Mouse (Mus musculus) retina, adult 2 months (tissue): Measurements from ENCODE around the gene Hal.
A peak's percentile ranks its signal among the peaks of the same experiment; 100 is the strongest.
"Not testable (repeated sequence)": the region's sequence is repeated elsewhere in the genome, so short reads cannot be mapped to it uniquely, and the experiment has no call there.

Experiments used
- DNase-seq: peaks from one replicate; pipeline ENCODE4 v3.0.0-alpha.2; 2012; ENCODE audit warnings: low read depth, low spot score

Gene Hal

DNA sequence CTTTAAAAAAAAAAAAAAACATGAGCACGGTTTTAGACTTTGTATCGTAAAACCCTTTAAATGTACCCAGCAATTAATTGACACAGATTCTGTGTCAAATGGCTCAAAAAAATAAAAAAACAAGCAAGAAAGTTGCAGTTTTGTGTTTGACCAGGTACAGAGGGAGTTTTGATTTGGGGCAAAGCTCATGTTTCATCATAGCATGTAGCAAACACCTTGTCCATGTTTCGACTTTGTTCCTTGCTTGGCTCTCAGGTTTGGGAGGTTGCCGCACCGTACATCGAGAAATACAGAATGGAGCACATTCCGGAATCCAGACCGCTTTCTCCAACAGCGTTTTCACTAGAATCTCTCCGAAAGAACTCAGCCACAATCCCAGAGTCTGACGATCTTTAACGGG lies 27.4 kb downstream of the Hal start:
- no peak for DNase-seq

GRCm38 (mm10) chr10:93517754-93518153 lies 29.2 kb downstream of the Hal start:
- DNase-seq = no peak

DNA sequence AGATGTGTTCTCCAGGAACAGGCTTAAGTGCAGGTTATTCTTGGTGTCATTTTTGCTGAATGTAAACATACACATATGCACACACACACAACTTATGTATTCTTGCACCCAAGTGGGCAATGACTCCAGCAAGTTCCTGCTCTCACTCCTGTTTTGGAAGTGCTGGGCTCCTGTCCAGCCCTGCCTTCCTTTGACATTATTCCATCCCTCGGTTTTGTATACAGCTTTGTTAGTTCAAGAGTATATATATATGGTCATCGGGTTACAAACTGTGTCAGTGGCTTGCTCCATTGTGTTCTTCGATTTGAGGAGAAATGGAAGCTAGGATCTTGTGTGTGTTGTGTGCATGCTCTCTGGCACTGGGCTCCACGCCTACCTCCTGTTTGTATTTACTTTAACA lies 29.6 kb downstream of the Hal start:
- no peak for DNase-seq

GRCm38 (mm10) chr10:93518620-93519019 lies 30.1 kb downstream of the Hal start:
- no peak for DNase-seq

DNA sequence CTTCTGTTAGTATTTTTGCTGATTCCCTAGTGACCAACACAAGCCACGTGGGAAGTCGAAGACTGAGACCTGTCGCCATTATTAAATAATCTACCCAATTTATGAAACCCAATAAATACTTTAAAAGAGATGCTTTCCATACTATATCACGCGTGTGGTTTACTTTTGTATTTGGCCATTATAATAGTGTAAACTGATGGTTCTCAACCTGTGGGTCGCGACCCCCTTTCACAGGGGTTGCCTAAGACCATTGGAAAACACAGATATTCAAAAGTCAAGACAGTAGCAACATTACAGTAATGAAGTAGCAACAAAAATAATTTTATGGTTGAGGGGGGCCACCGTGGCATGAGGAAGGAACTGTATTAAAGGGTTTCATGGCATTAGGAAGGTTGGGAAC lies 30.6 kb downstream of the Hal start:
- DNase-seq = no peak

- DNase-seq = no peak
Measured at GRCm38 (mm10) chr10:93519756-93520155, 31.2 kb downstream of the Hal start.

DNA sequence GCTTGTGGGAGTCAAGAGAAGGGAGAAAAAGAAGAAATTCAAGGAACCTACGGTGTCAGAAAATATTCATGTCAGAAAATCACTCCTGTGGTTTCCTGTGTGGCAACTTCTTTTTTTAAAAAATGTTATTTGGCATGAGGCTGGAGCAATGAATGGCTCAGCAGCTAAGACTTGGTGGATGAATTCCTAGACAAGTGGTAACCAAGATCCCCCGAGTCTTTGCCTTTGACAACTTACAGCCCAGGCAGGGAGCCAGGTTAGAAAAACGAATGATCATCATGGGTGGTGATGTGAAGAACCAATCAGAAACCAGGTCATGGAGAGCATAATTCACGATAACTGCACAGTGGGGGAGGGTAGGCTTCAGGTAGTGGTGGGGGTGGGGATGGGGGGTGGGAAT lies 32.4 kb downstream of the Hal start:
- DNase-seq = no peak

- DNase-seq = no peak
Measured at GRCm38 (mm10) chr10:93525329-93525728, 36.8 kb downstream of the Hal start.

GRCm38 (mm10) chr10:93538287-93538686 lies 49.7 kb downstream of the Hal start:
- no peak for DNase-seq

- no peak for DNase-seq
Measured at GRCm38 (mm10) chr10:93538818-93539217, 50.2 kb downstream of the Hal start.

- DNase-seq = peak; percentile 25
Measured at GRCm38 (mm10) chr10:93539775-93540430, 51.3 kb downstream of the Hal start, which contains the start of gene Amdhd1. Gene Amdhd1, minus strand, starts transcription at chr10:93540033.

GRCm38 (mm10) chr10:93540431-93541210 lies 52.1 kb downstream of the Hal start, which contains the start of gene Ccdc38:
Gene Ccdc38, plus strand, starts transcription at chr10:93540632.
- DNase-seq = no peak

DNA sequence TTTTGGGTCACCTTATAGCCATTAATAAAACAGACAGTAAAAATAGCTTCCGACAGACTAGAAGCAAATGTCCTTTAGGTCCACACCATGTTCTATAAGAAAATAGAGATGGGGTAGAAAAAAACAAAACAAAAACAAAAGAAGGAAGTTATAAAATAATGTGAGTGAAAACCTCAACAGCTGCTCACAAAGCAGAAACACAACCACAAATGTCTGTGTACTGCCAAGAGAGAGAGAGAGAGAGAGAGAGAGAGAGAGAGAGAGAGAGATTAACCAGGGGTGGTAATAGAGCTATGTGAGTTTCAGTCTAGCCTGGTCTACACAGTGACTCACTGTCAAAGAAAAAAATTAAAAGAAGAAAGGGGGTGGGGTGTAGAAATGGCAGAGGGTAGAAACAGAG lies 53.0 kb downstream of the Hal start:
- no peak for DNase-seq

GRCm38 (mm10) chr10:93542356-93542755 lies 53.8 kb downstream of the Hal start:
- no peak for DNase-seq

- DNase-seq = no peak
Measured at GRCm38 (mm10) chr10:93543176-93543575, 54.6 kb downstream of the Hal start.

DNA sequence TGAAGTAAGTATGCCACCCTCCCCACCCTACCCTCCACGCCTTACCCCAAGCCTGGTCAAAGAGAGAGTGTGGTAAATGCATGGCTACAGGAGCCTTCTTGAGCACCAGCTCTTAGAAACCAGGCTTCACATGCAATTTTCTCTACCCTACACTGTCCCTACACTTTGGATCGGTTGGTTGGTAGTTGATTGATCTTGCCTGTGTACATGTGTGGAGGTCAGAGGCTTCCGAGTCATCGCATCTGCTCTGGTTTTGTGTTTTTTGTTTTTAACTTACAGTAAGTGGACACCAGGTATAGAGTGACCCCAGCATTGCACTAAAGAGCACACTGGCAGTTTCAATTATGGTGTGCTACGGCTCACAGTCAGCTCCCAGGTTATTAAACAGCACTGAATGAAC lies 55.6 kb downstream of the Hal start:
- DNase-seq = no peak

- DNase-seq = no peak
Measured at GRCm38 (mm10) chr10:93547741-93548270, 59.2 kb downstream of the Hal start.

DNA sequence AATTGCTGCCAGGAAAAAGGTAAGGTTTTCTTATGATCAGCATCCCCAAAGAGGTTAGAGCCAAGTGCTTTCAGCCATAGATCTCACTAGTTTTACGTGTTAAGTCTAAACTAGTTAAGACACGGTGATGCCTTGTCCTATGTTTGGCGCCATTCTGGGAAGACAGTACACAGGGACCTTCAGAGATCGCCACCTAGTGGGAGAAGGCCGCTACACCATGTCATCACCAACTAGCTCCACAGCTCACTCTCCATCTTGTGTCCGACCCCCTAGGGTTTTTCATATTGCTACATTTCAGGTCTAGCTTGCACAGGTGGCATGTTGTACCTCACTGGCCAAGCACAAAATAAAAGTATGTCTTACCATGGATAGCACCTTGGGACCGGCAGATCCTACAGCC lies 60.4 kb downstream of the Hal start:
- DNase-seq = peak; percentile 52

DNA sequence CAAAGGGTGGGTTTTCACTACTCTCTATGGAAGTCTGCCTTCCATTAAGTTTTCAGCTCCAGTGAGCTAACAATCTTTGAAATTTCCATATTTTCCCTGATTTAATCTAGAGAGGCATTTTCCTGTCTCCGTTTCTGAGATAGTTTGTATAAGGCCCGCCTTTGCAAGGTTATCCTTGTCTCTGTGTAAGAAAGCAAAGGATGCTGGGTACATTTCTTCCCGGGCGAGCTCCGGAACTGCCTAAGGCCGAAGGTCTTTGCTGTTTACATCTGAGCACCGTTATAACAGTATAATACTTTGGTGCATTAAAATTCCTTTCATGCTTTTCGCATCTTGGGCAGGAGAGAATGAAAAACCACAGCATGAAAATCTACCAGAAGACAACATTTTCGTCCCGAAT lies 61.3 kb downstream of the Hal start:
- no peak for DNase-seq

DNA sequence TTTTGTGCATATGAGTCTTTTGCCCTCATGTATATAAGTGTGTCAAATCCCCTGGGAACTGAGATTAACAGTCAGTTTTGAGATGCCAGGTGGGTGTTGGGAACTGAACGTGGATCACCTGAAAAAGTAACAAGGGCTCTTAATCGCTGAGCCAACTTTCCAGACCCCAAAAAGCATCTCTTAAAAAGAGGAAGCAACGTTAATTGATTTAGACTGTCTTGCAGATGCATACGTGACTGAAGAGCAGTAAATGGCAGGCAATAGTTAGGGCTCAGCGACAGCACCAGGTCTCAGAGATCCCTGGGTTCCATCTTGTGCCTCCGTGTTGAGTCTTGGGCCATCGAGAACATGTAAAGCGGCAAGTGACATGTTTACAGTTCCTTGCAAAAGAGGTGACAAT lies 64.0 kb downstream of the Hal start:
- DNase-seq = no peak

DNA sequence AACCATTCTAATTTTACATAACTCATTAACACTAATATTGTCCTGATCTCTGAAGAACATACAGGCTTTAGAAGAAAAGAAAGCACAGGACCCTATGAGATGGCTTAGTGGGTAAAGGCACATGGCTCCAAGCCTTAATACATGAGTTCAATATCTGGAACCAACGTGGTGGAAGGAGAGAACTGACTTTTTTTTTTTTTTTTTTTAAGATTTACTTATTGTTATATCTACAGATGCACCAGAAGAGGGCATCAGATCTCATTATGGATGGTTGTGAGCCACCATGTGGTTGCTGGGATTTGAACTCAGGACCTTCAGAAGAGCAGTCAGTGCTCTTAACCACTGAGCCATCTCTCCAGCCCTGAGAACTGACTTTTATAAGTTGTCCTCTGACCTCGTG lies 69.4 kb downstream of the Hal start:
- not testable (repeated sequence) for DNase-seq

- no peak for DNase-seq
Measured at GRCm38 (mm10) chr10:93559786-93560185, 71.2 kb downstream of the Hal start.

DNA sequence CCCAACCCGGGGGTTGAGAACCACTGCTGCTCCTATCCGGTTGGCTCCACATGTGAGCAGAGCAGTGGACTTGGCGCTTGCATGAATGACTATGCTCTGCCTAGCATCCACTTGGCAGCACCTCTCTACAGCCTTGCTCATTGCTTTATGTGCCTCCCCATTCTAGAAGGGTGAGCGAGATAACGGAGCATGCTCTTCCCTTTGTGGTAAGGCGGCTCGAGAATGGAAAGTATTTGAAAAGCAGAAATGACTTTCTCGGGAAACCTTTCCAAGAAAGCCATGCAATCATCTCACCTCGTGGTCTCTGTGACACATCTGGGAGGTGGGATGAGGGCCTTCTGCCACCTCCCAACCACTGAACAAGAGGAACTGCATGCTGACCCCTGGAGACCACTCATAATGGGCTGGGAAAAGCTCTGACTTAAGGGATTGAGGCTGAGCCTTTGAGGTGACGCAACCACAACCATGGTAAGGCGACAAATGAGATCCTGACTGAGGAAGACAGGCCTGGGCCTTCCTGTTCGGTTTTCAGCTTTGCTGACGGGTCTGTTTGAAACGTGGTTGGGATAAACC lies 76.0 kb downstream of the Hal start:
- no peak for DNase-seq
